Mouse (Mus musculus): ENCODE results near the gene Slc22a3.

The Slc22a3 gene

GRCm38 (mm10) chr17:12468745-12469144, 38.8 kb downstream of the Slc22a3 start:
- no peak for DNase-seq (ENCODE audit: low read depth)

DNA sequence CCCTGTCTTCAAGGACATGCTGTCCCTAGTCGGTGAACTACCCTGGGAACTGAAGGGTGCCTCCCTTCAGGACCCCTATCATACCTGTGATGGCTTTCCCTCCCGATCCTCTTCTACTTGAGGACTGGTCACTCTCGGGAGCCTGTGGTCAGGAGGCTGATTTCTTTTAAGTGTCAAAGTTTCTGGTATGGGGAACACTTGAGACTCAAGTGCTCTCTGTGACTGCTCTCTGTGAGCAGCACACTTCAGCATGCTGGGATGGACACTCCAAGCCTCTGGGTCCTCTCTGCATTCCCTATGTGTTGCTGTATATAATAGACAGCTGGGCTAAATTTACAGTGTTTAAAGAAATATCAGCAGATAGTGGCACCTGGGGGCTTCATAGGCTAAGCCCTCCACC, 39.9 kb downstream of the Slc22a3 start:
- DNase-seq (ENCODE audit: low read depth) = no peak

GRCm38 (mm10) chr17:12466501-12467000, 41.0 kb downstream of the Slc22a3 start:
- no peak for DNase-seq (ENCODE audit: low read depth)

GRCm38 (mm10) chr17:12461168-12461567, 46.3 kb downstream of the Slc22a3 start:
- peak; percentile 4 for DNase-seq (ENCODE audit: low read depth)

DNA sequence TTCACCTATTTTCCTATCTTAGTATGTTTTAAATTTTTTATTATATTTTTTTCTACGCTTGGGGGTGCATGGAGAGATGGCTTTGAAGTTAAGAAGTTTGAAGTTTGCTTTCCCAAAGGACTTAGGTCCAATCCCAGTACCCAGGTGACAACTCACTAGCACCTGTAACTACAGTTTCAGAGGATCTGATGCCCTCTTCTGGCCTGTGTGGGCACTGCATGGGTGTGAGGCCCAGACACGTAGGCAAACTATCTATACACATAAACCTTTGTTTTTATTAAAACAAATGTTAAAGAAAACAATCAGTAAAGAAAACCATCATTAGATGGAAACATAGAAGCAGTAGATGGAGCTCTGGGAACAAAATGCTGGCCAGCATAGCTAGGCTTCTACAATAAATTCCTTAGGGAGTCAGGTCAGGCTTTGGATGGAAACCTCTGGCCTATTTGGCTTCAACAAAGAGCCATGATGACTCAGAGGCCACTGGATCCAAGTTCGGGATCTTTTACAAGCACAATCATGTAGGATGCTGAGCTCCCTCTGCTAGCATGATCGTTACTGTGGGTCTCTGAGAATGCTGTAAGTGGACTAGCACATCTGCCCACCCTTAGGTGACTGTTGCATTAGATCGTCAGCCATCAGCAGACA, 52.2 kb downstream of the Slc22a3 start:
- peak; percentile 32 for DNase-seq (ENCODE audit: low read depth)

- DNase-seq (ENCODE audit: low read depth) = no peak
Measured at GRCm38 (mm10) chr17:12453691-12454090, 53.8 kb downstream of the Slc22a3 start.

DNA sequence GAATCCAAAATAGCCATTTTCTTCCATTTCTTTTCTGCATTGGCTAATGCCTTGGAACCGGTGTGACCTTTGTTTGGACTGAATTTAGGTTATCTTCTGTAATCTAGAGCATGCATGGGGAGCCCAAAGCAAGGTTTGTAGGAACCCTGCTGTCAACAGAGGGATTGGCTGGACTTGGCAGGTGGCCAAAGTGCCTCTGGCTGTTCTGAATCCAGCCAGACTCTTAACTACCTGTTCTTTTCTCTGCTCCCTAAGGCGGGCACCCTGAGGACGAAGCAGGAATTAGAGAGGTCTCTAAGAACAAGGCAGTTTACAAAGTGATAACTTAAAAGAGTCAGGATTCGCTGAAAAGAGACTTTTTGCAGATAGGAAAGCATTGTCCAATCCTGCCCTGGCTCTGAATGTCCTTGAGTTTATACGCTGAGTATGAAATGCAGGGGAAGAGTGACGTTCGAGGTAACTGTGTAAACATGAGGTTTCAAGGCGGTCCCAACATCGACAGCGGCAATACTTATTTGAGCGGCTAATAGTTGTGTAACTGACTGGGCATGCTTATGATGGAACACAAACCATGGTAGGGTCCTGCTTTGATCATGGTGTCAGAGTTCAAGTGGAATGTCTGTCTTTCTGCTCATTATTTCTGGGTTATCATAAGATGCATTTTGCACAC, 54.5 kb downstream of the Slc22a3 start:
- DNase-seq (ENCODE audit: low read depth) = no peak

DNA sequence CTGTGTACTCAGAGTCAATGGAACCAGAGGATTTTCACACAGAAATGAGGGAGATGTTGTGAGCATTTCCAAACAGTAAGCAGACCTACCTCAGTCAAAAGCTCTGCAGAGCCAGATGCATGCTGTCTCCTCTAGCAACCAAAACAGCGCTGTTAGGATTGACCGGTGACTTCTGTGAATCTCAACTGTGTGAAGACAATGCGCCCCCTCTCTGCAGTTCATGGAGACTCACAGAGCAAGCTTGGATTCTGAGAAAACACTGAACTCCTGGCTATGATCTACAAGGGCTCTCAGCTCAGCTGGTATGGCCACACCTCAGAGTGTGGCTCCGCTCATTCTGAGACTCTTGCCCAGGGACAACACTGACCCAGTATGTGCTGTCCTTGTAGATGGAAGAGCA, 56.3 kb downstream of the Slc22a3 start:
- DNase-seq (ENCODE audit: low read depth) = no peak

DNA sequence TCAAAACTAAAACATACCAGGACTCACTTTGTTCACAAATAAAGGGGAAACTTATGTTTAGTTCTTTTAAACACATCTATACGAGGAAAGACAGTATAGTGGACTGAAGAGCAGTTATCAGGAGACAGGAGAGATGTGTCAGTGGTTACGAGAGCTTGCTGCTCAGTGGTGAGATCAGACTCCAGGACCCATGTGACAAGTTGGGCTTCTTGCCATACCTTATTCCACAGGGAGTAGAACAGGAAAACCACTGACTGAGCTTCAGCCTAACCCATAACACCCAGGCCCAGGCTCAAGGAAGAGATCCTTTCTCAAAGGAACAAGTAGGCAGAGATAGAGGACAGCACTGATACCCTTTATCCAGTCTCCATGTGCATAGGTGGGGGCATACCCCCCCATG, 62.9 kb downstream of the Slc22a3 start:
- DNase-seq (ENCODE audit: low read depth) = peak; percentile 62

GRCm38 (mm10) chr17:12437771-12438170, 69.7 kb downstream of the Slc22a3 start:
- no peak for DNase-seq (ENCODE audit: low read depth)

DNA sequence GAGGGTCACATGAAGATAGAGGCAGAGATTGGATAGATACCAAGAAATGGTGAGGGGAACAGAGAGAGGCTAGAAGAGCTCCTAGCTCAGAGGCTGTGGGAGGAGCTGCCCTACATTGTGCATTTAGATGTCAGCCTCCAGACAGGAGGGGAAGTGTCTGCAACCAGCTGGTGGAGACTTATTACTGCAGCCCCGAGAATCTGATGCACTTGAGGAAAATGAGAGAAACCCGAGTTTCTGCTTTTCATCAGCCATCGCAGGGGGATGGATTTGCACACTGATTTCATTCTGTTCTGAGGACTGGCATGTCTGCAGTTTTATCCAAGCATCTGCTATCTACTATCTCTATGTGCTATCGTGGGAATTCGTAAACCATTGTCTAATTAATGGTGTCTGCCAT, 75.8 kb downstream of the Slc22a3 start:
- DNase-seq (ENCODE audit: low read depth) = no peak

- no peak for DNase-seq (ENCODE audit: low read depth)
Measured at GRCm38 (mm10) chr17:12428369-12428768, 79.1 kb downstream of the Slc22a3 start.

- DNase-seq (ENCODE audit: low read depth) = no peak
Measured at GRCm38 (mm10) chr17:12427156-12427555, 80.3 kb downstream of the Slc22a3 start.

- DNase-seq (ENCODE audit: low read depth) = no peak
Measured at GRCm38 (mm10) chr17:12422143-12422542, 85.4 kb downstream of the Slc22a3 start.

DNA sequence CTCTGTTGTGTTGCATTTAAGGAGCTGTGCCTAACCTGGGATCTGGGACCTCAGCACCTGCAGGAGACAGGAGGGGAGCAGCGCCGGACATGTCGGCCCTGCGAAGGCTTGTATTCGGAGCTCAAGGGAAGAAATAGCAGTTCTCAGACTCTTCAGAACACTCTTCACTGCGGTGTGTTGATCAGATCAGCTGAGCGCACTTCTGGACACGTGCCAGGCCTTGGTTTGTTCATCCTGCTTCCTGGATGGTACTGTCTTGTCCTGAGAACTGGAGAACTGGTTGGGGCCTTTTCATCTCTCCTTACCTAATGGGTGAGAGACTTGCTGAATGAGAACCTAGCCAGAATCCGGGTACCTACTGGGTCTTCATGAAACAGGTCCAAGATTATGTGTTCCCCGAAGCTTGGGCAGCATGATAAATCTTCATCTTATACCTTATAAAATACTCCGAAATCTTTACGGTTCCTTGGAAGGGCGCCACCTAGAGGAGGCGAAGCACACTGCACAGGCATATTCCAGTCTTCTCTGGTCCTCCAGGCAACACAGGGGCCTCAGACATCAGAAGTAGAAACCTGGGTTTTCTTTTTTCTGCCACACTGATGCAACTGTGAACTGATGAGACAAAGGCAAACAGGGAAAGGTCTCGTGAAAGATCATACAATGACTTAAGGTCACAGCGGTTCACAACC, 86.5 kb downstream of the Slc22a3 start:
- peak; percentile 10 for DNase-seq (ENCODE audit: low read depth)

- no peak for DNase-seq (ENCODE audit: low read depth)
Measured at GRCm38 (mm10) chr17:12419491-12420079, 87.9 kb downstream of the Slc22a3 start.

GRCm38 (mm10) chr17:12416250-12416895, 91.1 kb downstream of the Slc22a3 start:
- peak; percentile 86 for DNase-seq (ENCODE audit: low read depth)

- no peak for DNase-seq (ENCODE audit: low read depth)
Measured at GRCm38 (mm10) chr17:12415741-12416140, 91.8 kb downstream of the Slc22a3 start.

GRCm38 (mm10) chr17:12415031-12415735, 92.3 kb downstream of the Slc22a3 start:
- no peak for DNase-seq (ENCODE audit: low read depth)

DNA sequence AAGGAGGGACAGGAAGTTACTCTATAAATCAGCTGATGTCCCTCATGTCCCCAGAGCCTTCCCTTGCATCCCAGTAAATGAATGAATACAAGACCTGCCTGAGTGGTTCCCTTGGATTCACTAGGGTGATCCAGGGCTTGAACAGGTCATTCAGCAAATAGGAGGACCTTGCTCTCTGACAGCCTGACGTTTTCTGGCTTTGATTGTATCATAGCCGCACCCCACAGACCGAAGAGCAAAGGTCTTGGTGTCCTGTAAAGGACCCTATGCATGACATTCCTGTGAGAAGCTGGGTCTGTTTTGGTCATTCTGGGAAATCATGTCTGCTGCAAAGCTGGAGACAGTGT, 94.6 kb downstream of the Slc22a3 start:
- DNase-seq (ENCODE audit: low read depth) = no peak

GRCm38 (mm10) chr17:12412181-12412890, 95.2 kb downstream of the Slc22a3 start:
- DNase-seq (ENCODE audit: low read depth) = no peak

Data from NIH3T3 (cell line).